Mouse (Mus musculus) limb, embryonic 14.5 days (tissue): ENCODE data around the gene Mars2. TPM values are rescaled to one million over a fixed set of nuclear protein-coding genes. Genes with fewer than 3 reads are reported as not detected.

Experiments used
- ATAC-seq: fragments of 200-750 bp; cut with Nextera tagmentation; 2 replicates; pipeline ENCODE4 v1.8.0; 2017; ENCODE audit warnings: low read depth, moderate number of reproducible peaks, moderate TSS enrichment; ENCODE audit not compliant: low FRiP score
- DNase-seq: peaks from one replicate; pipeline ENCODE4 v3.0.0-alpha.2; 2015; ENCODE audit warnings: low spot score
- H3K27ac ChIP-seq: fragments of 300-500 bp; sonication (generic); replicated peaks from 2 replicates; pipeline ENCODE4 v1.5.1; 2014; ENCODE audit warnings: low read depth, mild to moderate bottlenecking, low read length, moderate library complexity, mixed read lengths
- H3K27me3 ChIP-seq: fragments of 300-500 bp; sonication (generic); 2 replicates; pipeline ENCODE4 v1.6.1; 2014; ENCODE audit warnings: low read length, mixed read lengths; ENCODE audit not compliant: control insufficient read depth, insufficient read depth
- H3K36me3 ChIP-seq: fragments of 300-500 bp; sonication (generic); 2 replicates; pipeline ENCODE4 v1.6.1; 2014; ENCODE audit warnings: mild to moderate bottlenecking, low read length, moderate library complexity, mixed read lengths; ENCODE audit not compliant: control insufficient read depth, insufficient read depth
- H3K4me1 ChIP-seq: fragments of 300-500 bp; sonication (generic); 2 replicates; pipeline ENCODE4 v1.6.1; 2014; ENCODE audit warnings: antibody characterized with exemption, low read length, mixed read lengths; ENCODE audit not compliant: control insufficient read depth, insufficient read depth
- H3K4me2 ChIP-seq: fragments of 300-500 bp; sonication (generic); replicated peaks from 2 replicates; pipeline ENCODE4 v1.6.1; 2014; ENCODE audit warnings: low read depth, mild to moderate bottlenecking, low read length, moderate library complexity; ENCODE audit not compliant: severe bottlenecking
- H3K4me3 ChIP-seq: fragments of 300-500 bp; sonication (generic); replicated peaks from 2 replicates; pipeline ENCODE4 v1.5.1; 2014; ENCODE audit warnings: low read length
- H3K9ac ChIP-seq: fragments of 300-500 bp; sonication (generic); 2 replicates; pipeline ENCODE4 v1.6.1; 2014; ENCODE audit warnings: mild to moderate bottlenecking, low read depth, low read length, moderate library complexity; ENCODE audit not compliant: severe bottlenecking
- H3K9me3 ChIP-seq: fragments of 300-500 bp; sonication (generic); 2 replicates; pipeline ENCODE4 v1.6.1; 2016; ENCODE audit warnings: low read length; ENCODE audit not compliant: control insufficient read depth
- POLR2A ChIP-seq: fragments of 200-500 bp; IDR thresholded peaks from 2 replicates; pipeline ENCODE4 v1.8.0; 2012; ENCODE audit warnings: inconsistent platforms, mild to moderate bottlenecking, moderate library complexity, borderline replicate concordance; ENCODE audit not compliant: insufficient read depth, insufficient read length; ENCODE audit errors: extremely low read depth
- WGBS: fragments of 180-500 bp; shearing (Covaris S2); extraction: QIAGEN DNeasy Blood & Tissue Kit; methylation state at CpG from one replicate; pipeline ENCODE4 v1.1.7; 2014; 5-methylcytosine and 5-hydroxymethylcytosine counted together
- polyA plus RNA-seq, 2 experiments: library from polyadenylated mRNA; depleted of rRNA in 1 of 2; stranded (reverse) in 1 of 2; unstranded in 1 of 2; fragments of >200 nt; fragmentation: Nextera tagmentation in 1 of 2; extraction: Ambion mirVana in 1 of 2; gene quantifications; 2 replicates each; pipeline versions ENCODE4 v1.2.1 to v1.2.3; 2012 to 2014

Gene Mars2
- polyA plus RNA-seq, 2 experiments = 2.4 to 2.9 TPM

- no peak for ATAC-seq
- Histone ChIP-seq H3K27me3 (no peaks in the 10 kb centered on the region), H3K9me3 (no peaks in the 10 kb centered on the region), H3K4me3 (no peak overlapping the region), H3K27ac (no peak overlapping the region), H3K4me2 (no peak overlapping the region), H3K9ac (no peak overlapping the region), H3K4me1 (peaks cover 11% of the 10 kb centered on the region), H3K36me3 (peaks cover 28% of the 10 kb centered on the region)
- TF ChIP-seq POLR2A = no peak
- no peak for DNase-seq
- WGBS = 35% methylated on average over 6 of the region's 6 CpGs
Observed at GRCm38 (mm10) chr1:55213475-55213874, 23.5 kb upstream of the Mars2 start.

- peaks cover 11% of the 10 kb centered on the region for H3K4me1 ChIP-seq
- no peak for DNase-seq
- no peak overlapping the region for H3K27ac ChIP-seq
- H3K36me3 ChIP-seq = peaks cover 23% of the 10 kb centered on the region
- no peak for ATAC-seq
- no peaks in the 10 kb centered on the region for H3K27me3 ChIP-seq
- H3K9me3 ChIP-seq = no peaks in the 10 kb centered on the region
- H3K9ac ChIP-seq = no peak overlapping the region
- H3K4me2 ChIP-seq = no peak overlapping the region
- TF ChIP-seq POLR2A = no peak
- no peak overlapping the region for H3K4me3 ChIP-seq
- WGBS = 85% methylated on average over 6 of the region's 6 CpGs
Observed at GRCm38 (mm10) chr1:55213936-55214335, 23.0 kb upstream of the Mars2 start.

GRCm38 (mm10) chr1:55215185-55215813 lies 21.7 kb upstream of the Mars2 start:
- Histone ChIP-seq H3K9ac (no peak overlapping the region), H3K4me2 (no peak overlapping the region), H3K27ac (no peak overlapping the region), H3K36me3 (peaks cover 21% of the 10 kb centered on the region), H3K9me3 (no peaks in the 10 kb centered on the region), H3K4me3 (no peak overlapping the region), H3K4me1 (peaks cover 11% of the 10 kb centered on the region), H3K27me3 (no peaks in the 10 kb centered on the region)
- ATAC-seq (no peak), DNase-seq (no peak)
- 37% methylated on average over 11 of the region's 11 CpGs for WGBS
- no peak for TF ChIP-seq POLR2A

GRCm38 (mm10) chr1:55217191-55217590 lies 19.8 kb upstream of the Mars2 start:
- Histone ChIP-seq H3K9me3 (no peaks in the 10 kb centered on the region), H3K4me2 (no peak overlapping the region), H3K4me1 (peaks cover 9% of the 10 kb centered on the region), H3K27ac (no peak overlapping the region), H3K36me3 (peaks cover 8% of the 10 kb centered on the region), H3K4me3 (no peak overlapping the region), H3K9ac (no peak overlapping the region), H3K27me3 (no peaks in the 10 kb centered on the region)
- 3% methylated on average over 2 of the region's 2 CpGs for WGBS
- no peak for TF ChIP-seq POLR2A
- peak; percentile 55 for DNase-seq
- peak; percentile 58; the same call in 1 of the 2 replicates for ATAC-seq

GRCm38 (mm10) chr1:55221352-55221751 lies 15.6 kb upstream of the Mars2 start:
- H3K27me3 ChIP-seq = no peaks in the 10 kb centered on the region
- H3K9ac ChIP-seq = no peak overlapping the region
- peaks cover 30% of the 10 kb centered on the region for H3K4me1 ChIP-seq
- H3K4me2 ChIP-seq = no peak overlapping the region
- peak; percentile 47 for DNase-seq
- TF ChIP-seq POLR2A = no peak
- H3K27ac ChIP-seq = no peak overlapping the region
- 75% methylated on average over 4 of the region's 4 CpGs for WGBS
- no peaks in the 10 kb centered on the region for H3K36me3 ChIP-seq
- ATAC-seq = no peak
- H3K9me3 ChIP-seq = no peaks in the 10 kb centered on the region
- no peak overlapping the region for H3K4me3 ChIP-seq
